Mouse (Mus musculus): ENCODE results near the gene Ankrd10. TPM values are rescaled to one million over a fixed set of nuclear protein-coding genes. Genes with fewer than 3 reads are reported as not detected.
A peak's percentile ranks its signal among the peaks of the same experiment; 100 is the strongest.

Ankrd10 gene
- polyA plus RNA-seq, 1 experiment from 2014 or later = 80.2 TPM

GRCm38 (mm10) chr8:11634331-11635011 is 1.1 kb downstream of the Ankrd10 start:
- peak overlapping the region; percentile 85 for H3K4me2 ChIP-seq
- H3K36me3 ChIP-seq = peaks cover 19% of the 10 kb centered on the region
- WGBS = under 1% methylated on average over 39 of the region's 39 CpGs
- H3K4me1 ChIP-seq = peaks cover 22% of the 10 kb centered on the region
- H3K4me3 ChIP-seq (replicated peaks) = peak overlapping the region; percentile 96
- H3K9me3 ChIP-seq = no peaks in the 10 kb centered on the region
- peak overlapping the region; percentile 99 for H3K27ac ChIP-seq
- H3K27me3 ChIP-seq (replicated peaks) = no peaks in the 10 kb centered on the region
- no peak for ATAC-seq (ENCODE audit: insufficient read depth, low FRiP score, low read depth)
- peak overlapping the region; percentile 71 for H3K9ac ChIP-seq

- Histone ChIP-seq H3K4me2 (peak overlapping the region; percentile 85), H3K9ac (no peak overlapping the region), H3K27me3 (replicated peaks) (no peaks in the 10 kb centered on the region), H3K4me1 (peaks cover 22% of the 10 kb centered on the region), H3K36me3 (peaks cover 19% of the 10 kb centered on the region), H3K4me3 (replicated peaks) (peak overlapping the region; percentile 96), H3K27ac (no peak overlapping the region), H3K9me3 (no peaks in the 10 kb centered on the region)
- ATAC-seq (ENCODE audit: insufficient read depth, low FRiP score, low read depth) = no peak
- WGBS = 41% methylated on average over 7 of the region's 7 CpGs
Measured at GRCm38 (mm10) chr8:11633414-11633813, 2.1 kb downstream of the Ankrd10 start.

GRCm38 (mm10) chr8:11632406-11632805 is 3.2 kb downstream of the Ankrd10 start:
- H3K4me2 ChIP-seq = peak overlapping the region; percentile 85; the same call in 1 of the 2 replicates
- H3K4me1 ChIP-seq = peaks cover 22% of the 10 kb centered on the region
- no peak overlapping the region for H3K9ac ChIP-seq
- H3K4me3 ChIP-seq (replicated peaks) = no peak overlapping the region
- H3K9me3 ChIP-seq = no peaks in the 10 kb centered on the region
- peaks cover 24% of the 10 kb centered on the region for H3K36me3 ChIP-seq
- 12% methylated on average over 2 of the region's 2 CpGs for WGBS
- H3K27me3 ChIP-seq (replicated peaks) = no peaks in the 10 kb centered on the region
- ATAC-seq (ENCODE audit: insufficient read depth, low FRiP score, low read depth) = no peak
- H3K27ac ChIP-seq = no peak overlapping the region; the same call in 1 of the 2 replicates

GRCm38 (mm10) chr8:11629206-11629605 is 6.4 kb downstream of the Ankrd10 start:
- Histone ChIP-seq H3K27me3 (replicated peaks) (no peaks in the 10 kb centered on the region), H3K36me3 (peaks cover 34% of the 10 kb centered on the region), H3K4me2 (no peak overlapping the region), H3K4me1 (peaks cover 15% of the 10 kb centered on the region), H3K27ac (no peak overlapping the region), H3K9me3 (no peaks in the 10 kb centered on the region), H3K4me3 (replicated peaks) (no peak overlapping the region), H3K9ac (no peak overlapping the region)
- WGBS = 86% methylated on average over 5 of the region's 5 CpGs
- no peak for ATAC-seq (ENCODE audit: insufficient read depth, low FRiP score, low read depth)

- no peak overlapping the region for H3K27ac ChIP-seq
- H3K36me3 ChIP-seq = peaks cover 35% of the 10 kb centered on the region
- H3K4me1 ChIP-seq = peaks cover 9% of the 10 kb centered on the region
- no peak overlapping the region for H3K4me2 ChIP-seq
- H3K27me3 ChIP-seq (replicated peaks) = no peaks in the 10 kb centered on the region
- no peaks in the 10 kb centered on the region for H3K9me3 ChIP-seq
- no peak for ATAC-seq (ENCODE audit: insufficient read depth, low FRiP score, low read depth)
- H3K9ac ChIP-seq = no peak overlapping the region
- no peak overlapping the region for H3K4me3 ChIP-seq (replicated peaks)
- 77% methylated on average over 7 of the region's 7 CpGs for WGBS
Measured at GRCm38 (mm10) chr8:11628506-11629132, 6.9 kb downstream of the Ankrd10 start.

GRCm38 (mm10) chr8:11627717-11628116 is 7.8 kb downstream of the Ankrd10 start:
- H3K27me3 ChIP-seq (replicated peaks) = no peaks in the 10 kb centered on the region
- H3K4me3 ChIP-seq (replicated peaks) = no peak overlapping the region
- WGBS = 85% methylated on average over 9 of the region's 9 CpGs
- no peak overlapping the region for H3K4me2 ChIP-seq
- no peak overlapping the region for H3K9ac ChIP-seq
- H3K27ac ChIP-seq = no peak overlapping the region
- peaks cover 5% of the 10 kb centered on the region for H3K4me1 ChIP-seq
- H3K9me3 ChIP-seq = no peaks in the 10 kb centered on the region
- ATAC-seq (ENCODE audit: insufficient read depth, low FRiP score, low read depth) = no peak
- H3K36me3 ChIP-seq = peaks cover 37% of the 10 kb centered on the region

GRCm38 (mm10) chr8:11625084-11625483 is 10.5 kb downstream of the Ankrd10 start:
- Histone ChIP-seq H3K27me3 (replicated peaks) (no peaks in the 10 kb centered on the region), H3K4me3 (replicated peaks) (no peak overlapping the region), H3K9me3 (no peaks in the 10 kb centered on the region), H3K4me2 (no peak overlapping the region), H3K36me3 (peaks cover 33% of the 10 kb centered on the region), H3K4me1 (no peaks in the 10 kb centered on the region), H3K27ac (no peak overlapping the region), H3K9ac (no peak overlapping the region)
- WGBS = 69% methylated on average over 4 of the region's 4 CpGs
- ATAC-seq (ENCODE audit: insufficient read depth, low FRiP score, low read depth) = no peak

GRCm38 (mm10) chr8:11619091-11619490 is 16.5 kb downstream of the Ankrd10 start:
- Histone ChIP-seq H3K4me3 (replicated peaks) (no peak overlapping the region), H3K36me3 (peaks cover 53% of the 10 kb centered on the region), H3K4me2 (no peak overlapping the region), H3K27ac (no peak overlapping the region), H3K9me3 (no peaks in the 10 kb centered on the region), H3K27me3 (replicated peaks) (no peaks in the 10 kb centered on the region), H3K4me1 (no peaks in the 10 kb centered on the region), H3K9ac (no peak overlapping the region)
- no peak for ATAC-seq (ENCODE audit: insufficient read depth, low FRiP score, low read depth)
- 89% methylated on average over 3 of the region's 3 CpGs for WGBS

- no peak overlapping the region for H3K9ac ChIP-seq
- no peaks in the 10 kb centered on the region for H3K9me3 ChIP-seq
- 84% methylated on average over 2 of the region's 2 CpGs for WGBS
- no peak overlapping the region for H3K27ac ChIP-seq
- no peak overlapping the region for H3K4me2 ChIP-seq
- no peaks in the 10 kb centered on the region for H3K4me1 ChIP-seq
- H3K4me3 ChIP-seq (replicated peaks) = no peak overlapping the region
- peaks cover 54% of the 10 kb centered on the region for H3K36me3 ChIP-seq
- no peak for ATAC-seq (ENCODE audit: insufficient read depth, low FRiP score, low read depth)
- H3K27me3 ChIP-seq (replicated peaks) = no peaks in the 10 kb centered on the region
Measured at GRCm38 (mm10) chr8:11618063-11618462, 17.5 kb downstream of the Ankrd10 start.

- ATAC-seq (ENCODE audit: insufficient read depth, low FRiP score, low read depth) = no peak
Measured at GRCm38 (mm10) chr8:11616294-11616693, 19.3 kb downstream of the Ankrd10 start.

GRCm38 (mm10) chr8:11614126-11614835 is 21.3 kb downstream of the Ankrd10 start:
- no peak overlapping the region for H3K4me2 ChIP-seq
- H3K4me3 ChIP-seq (replicated peaks) = no peak overlapping the region
- H3K36me3 ChIP-seq = peaks cover 58% of the 10 kb centered on the region
- H3K9ac ChIP-seq = no peak overlapping the region
- H3K9me3 ChIP-seq = no peaks in the 10 kb centered on the region
- H3K27me3 ChIP-seq (replicated peaks) = no peaks in the 10 kb centered on the region
- no peak for ATAC-seq (ENCODE audit: insufficient read depth, low FRiP score, low read depth)
- no peak overlapping the region for H3K27ac ChIP-seq
- WGBS = 83% methylated on average over 6 of the region's 6 CpGs
- no peaks in the 10 kb centered on the region for H3K4me1 ChIP-seq

More at GRCm38 (mm10) chr8:11616294-11616693, 19.3 kb downstream of the Ankrd10 start:
- no peak overlapping the region for H3K27ac ChIP-seq
- peaks cover 60% of the 10 kb centered on the region for H3K36me3 ChIP-seq
- H3K4me3 ChIP-seq (replicated peaks) = no peak overlapping the region
- no peaks in the 10 kb centered on the region for H3K27me3 ChIP-seq (replicated peaks)
- no peak overlapping the region for H3K9ac ChIP-seq
- H3K9me3 ChIP-seq = no peaks in the 10 kb centered on the region
- H3K4me2 ChIP-seq = no peak overlapping the region
- WGBS = 15% methylated on average over 1 of the region's 1 CpGs
- H3K4me1 ChIP-seq = no peaks in the 10 kb centered on the region

- Histone ChIP-seq H3K4me1 (no peaks in the 10 kb centered on the region), H3K36me3 (peaks cover 25% of the 10 kb centered on the region), H3K9me3 (no peaks in the 10 kb centered on the region), H3K4me3 (replicated peaks) (no peak overlapping the region), H3K27me3 (replicated peaks) (no peaks in the 10 kb centered on the region), H3K4me2 (no peak overlapping the region), H3K27ac (no peak overlapping the region), H3K9ac (no peak overlapping the region)
- ATAC-seq (ENCODE audit: insufficient read depth, low FRiP score, low read depth) = no peak
- WGBS = 95% methylated on average over 9 of the region's 9 CpGs
Measured at GRCm38 (mm10) chr8:11608848-11609247, 26.7 kb downstream of the Ankrd10 start.
